Mouse (Mus musculus) neutrophil, adult 59 days (primary cell): ENCODE data around the gene Tcirg1. TPM values are rescaled to one million over a fixed set of nuclear protein-coding genes. Genes with fewer than 3 reads are reported as not detected.

Source experiments
- total RNA-seq, 2 experiments: library from RNA; stranded (reverse); gene quantifications; 1 replicate in 1 of 2; 2 replicates in 1 of 2; pipeline ENCODE4 v1.2.4; 2023

The Tcirg1 gene
- total RNA-seq: 100 to 1,000 TPM; 221 to 250 TPM

GRCm38 (mm10) chr19:3906795-3907786, at the start of gene Tcirg1:
Gene Tcirg1, minus strand, starts transcription at chr19:3907133.

GRCm38 (mm10) chr19:3935032-3935895, 28.3 kb upstream of the Tcirg1 start, which contains the start of gene Unc93b1:
Gene Unc93b1, plus strand, starts transcription at chr19:3935186.

GRCm38 (mm10) chr19:3929211-3929941, 22.4 kb upstream of the Tcirg1 start, which contains the start of gene Aldh3b1:
Gene Aldh3b1, minus strand, starts transcription at chr19:3929808.

GRCm38 (mm10) chr19:3912337-3913204, 5.6 kb upstream of the Tcirg1 start, which contains the start of gene Ndufs8:
Gene Ndufs8, minus strand, starts transcription at chr19:3912774.

GRCm38 (mm10) chr19:3851502-3851962, 55.4 kb downstream of the Tcirg1 start, which contains the start of gene Chka:
Gene Chka, plus strand, starts transcription at chr19:3851773.

Other genes with a start within 250 kb of the Tcirg1 start
- 10 to 100 TPM; 16.9 to 25.4 TPM for gene Lrp5, start 220.6 kb downstream of the Tcirg1 start, total RNA-seq
- gene 1810055G02Rik, start 198.8 kb downstream of the Tcirg1 start, total RNA-seq: 10 to 100 TPM; 23.2 to 30.7 TPM
- 10 to 100 TPM; 65.4 to 66.0 TPM for gene Kmt5b, start 139.7 kb downstream of the Tcirg1 start, total RNA-seq
- 10 to 100 TPM; 43.5 to 47.2 TPM for gene Chka, start 55.4 kb downstream of the Tcirg1 start, total RNA-seq
- gene Ndufs8, start 5.6 kb upstream of the Tcirg1 start, total RNA-seq: 10 to 100 TPM; 52.9 to 70.6 TPM
- gene Aldh3b1, start 22.7 kb upstream of the Tcirg1 start, total RNA-seq: 100 to 1,000 TPM; 143 to 153 TPM
- 100 to 1,000 TPM; 236 to 316 TPM for gene Unc93b1, start 28.1 kb upstream of the Tcirg1 start, total RNA-seq
- gene Aldh3b3, start 51.5 kb upstream of the Tcirg1 start, total RNA-seq: 10 to 100 TPM in 1 of 2 experiments, 1 to 10 TPM in 1; 9.9 to 11.1 TPM
- 10 to 100 TPM; 12.6 to 14.7 TPM for gene Aldh3b2, start 65.2 kb upstream of the Tcirg1 start, total RNA-seq
- gene Acy3, start 79.4 kb upstream of the Tcirg1 start, total RNA-seq: under 1 TPM; 0.53 to 0.88 TPM
- gene Tbx10, start 85.6 kb upstream of the Tcirg1 start, total RNA-seq: not detected
- gene Nudt8, start 93.4 kb upstream of the Tcirg1 start, total RNA-seq: 1 to 10 TPM; 4.7 to 4.8 TPM
- 1 to 10 TPM in 1 of 2 experiments, under 1 TPM in 1; 0.33 to 1.0 TPM for gene Gm49405, start 93.5 kb upstream of the Tcirg1 start, total RNA-seq
- gene Doc2g, start 96.2 kb upstream of the Tcirg1 start, total RNA-seq: under 1 TPM; 0.57 to 0.73 TPM
- 10 to 100 TPM; 68.4 to 70.8 TPM for gene Ndufv1, start 105.7 kb upstream of the Tcirg1 start, total RNA-seq
- 10 to 100 TPM; 63.6 to 65.3 TPM for gene Gstp1, start 130.9 kb upstream of the Tcirg1 start, total RNA-seq
- 1 to 10 TPM; 8.2 to 9.4 TPM for gene Gstp2, start 138.9 kb upstream of the Tcirg1 start, total RNA-seq
- gene Gstp3, start 152.4 kb upstream of the Tcirg1 start, total RNA-seq: 1 to 10 TPM; 6.6 to 7.7 TPM
- gene Cabp2, start 174.4 kb upstream of the Tcirg1 start, total RNA-seq: not detected
- gene Cdk2ap2, start 190.0 kb upstream of the Tcirg1 start, total RNA-seq: 100 to 1,000 TPM; 228 to 257 TPM
- 100 to 1,000 TPM; 185 to 192 TPM for gene Pitpnm1, start 192.9 kb upstream of the Tcirg1 start, total RNA-seq
- gene Aip, start 218.7 kb upstream of the Tcirg1 start, total RNA-seq: 100 to 1,000 TPM; 108 TPM
- gene Gpr152, start 232.7 kb upstream of the Tcirg1 start, total RNA-seq: under 1 TPM in 1 of 2 experiments, not detected in 1; 0.13 TPM
- gene Cabp4, start 236.9 kb upstream of the Tcirg1 start, total RNA-seq: under 1 TPM; 0.67 to 0.82 TPM
- 100 to 1,000 TPM; 188 to 219 TPM for gene Coro1b, start 241.5 kb upstream of the Tcirg1 start, total RNA-seq
- 10 to 100 TPM; 13.8 to 18.6 TPM for gene Ptprcap, start 246.5 kb upstream of the Tcirg1 start, total RNA-seq